Mouse (Mus musculus): ENCODE data around the gene Dnajc7. TPM values are rescaled to one million over a fixed set of nuclear protein-coding genes. Genes with fewer than 3 reads are reported as not detected.

The Dnajc7 gene
- polyA plus RNA-seq, 1 experiment: 113 TPM

GRCm38 (mm10) chr11:100640159-100640906 is 20.4 kb upstream of the Dnajc7 start:
- peaks cover 68% of the 10 kb centered on the region for H3K27me3 ChIP-seq (ENCODE audit: control insufficient read depth, insufficient read depth, insufficient read length)
- H3ac ChIP-seq (ENCODE audit: control insufficient read depth, insufficient read length): no peak overlapping the region
- no peak overlapping the region for H3K4me3 ChIP-seq
- no peak overlapping the region for H3K4me2 ChIP-seq (ENCODE audit: low read depth)
- TF ChIP-seq POLR2A (IDR thresholded peaks at IDR 0.05; ENCODE audit: insufficient read length, low read depth) (no peak), CEBPB (IDR thresholded peaks at IDR 0.05; ENCODE audit: insufficient read depth, poor library complexity, severe bottlenecking) (no peak), MYOD1 (IDR thresholded peaks at IDR 0.05; ENCODE audit: control insufficient read depth in 1 of 3, insufficient read length in 2 of 3, low read depth in 2 of 3) (no peak), REST (IDR thresholded peaks at IDR 0.05; ENCODE audit: insufficient read depth, insufficient read length) (no peak), POLR2AphosphoS2 (IDR thresholded peaks at IDR 0.05; ENCODE audit: insufficient read length, low read depth) (no peak), TCF3 (IDR thresholded peaks at IDR 0.05; ENCODE audit: insufficient read length, low read depth) (no peak), E2F4 (IDR thresholded peaks at IDR 0.05; ENCODE audit: insufficient read depth) (no peak), USF1 (IDR thresholded peaks at IDR 0.05; ENCODE audit: low read depth) (no peak), TCF12 (IDR thresholded peaks at IDR 0.05; ENCODE audit: insufficient read depth, poor library complexity, severe bottlenecking) (no peak), MAX (IDR thresholded peaks at IDR 0.05; ENCODE audit: low read depth) (no peak), MYOG (IDR thresholded peaks at IDR 0.05; ENCODE audit: control insufficient read depth in 1 of 3, insufficient read depth in 1 of 3, insufficient read length in 2 of 3, low read depth in 2 of 3) (no peak), SRF (IDR thresholded peaks at IDR 0.05; ENCODE audit: control insufficient read depth, insufficient read length, low read depth) (no peak)
- no peaks in the 10 kb centered on the region for H3K36me3 ChIP-seq (ENCODE audit: control insufficient read depth, insufficient read depth)
- no peaks in the 10 kb centered on the region for H3K79me2 ChIP-seq (ENCODE audit: control insufficient read depth, insufficient read depth)

- no peaks in the 10 kb centered on the region for H3K79me2 ChIP-seq (ENCODE audit: control insufficient read depth, insufficient read depth)
- H3K36me3 ChIP-seq (ENCODE audit: control insufficient read depth, insufficient read depth): no peaks in the 10 kb centered on the region
- H3K4me2 ChIP-seq (ENCODE audit: low read depth): no peak overlapping the region
- H3K4me3 ChIP-seq: no peak overlapping the region
- peaks cover 39% of the 10 kb centered on the region for H3K27me3 ChIP-seq (ENCODE audit: control insufficient read depth, insufficient read depth, insufficient read length)
- TF ChIP-seq REST (IDR thresholded peaks at IDR 0.05; ENCODE audit: insufficient read depth, insufficient read length) (no peak), SRF (IDR thresholded peaks at IDR 0.05; ENCODE audit: control insufficient read depth, insufficient read length, low read depth) (no peak), USF1 (IDR thresholded peaks at IDR 0.05; ENCODE audit: low read depth) (no peak), CEBPB (IDR thresholded peaks at IDR 0.05; ENCODE audit: insufficient read depth, poor library complexity, severe bottlenecking) (no peak), MAX (IDR thresholded peaks at IDR 0.05; ENCODE audit: low read depth) (no peak), TCF3 (IDR thresholded peaks at IDR 0.05; ENCODE audit: insufficient read length, low read depth) (no peak), MYOG (IDR thresholded peaks at IDR 0.05; ENCODE audit: control insufficient read depth in 1 of 3, insufficient read depth in 1 of 3, insufficient read length in 2 of 3, low read depth in 2 of 3) (no peak)
- no peak overlapping the region for H3ac ChIP-seq (ENCODE audit: control insufficient read depth, insufficient read length)
These were observed 14.6 kb upstream of the Dnajc7 start for GRCm38 (mm10) chr11:100634530-100634929.

GRCm38 (mm10) chr11:100628862-100629352 is 8.9 kb upstream of the Dnajc7 start:
- peaks cover 6% of the 10 kb centered on the region for H3K79me2 ChIP-seq (ENCODE audit: control insufficient read depth, insufficient read depth)
- no peak overlapping the region for H3K4me3 ChIP-seq
- no peak overlapping the region for H3ac ChIP-seq (ENCODE audit: control insufficient read depth, insufficient read length)
- H3K4me2 ChIP-seq (ENCODE audit: low read depth): peak overlapping the region; percentile 37
- peaks cover 14% of the 10 kb centered on the region for H3K36me3 ChIP-seq (ENCODE audit: control insufficient read depth, insufficient read depth)
- peaks cover 5% of the 10 kb centered on the region for H3K27me3 ChIP-seq (ENCODE audit: control insufficient read depth, insufficient read depth, insufficient read length)
- TF ChIP-seq MYOG (IDR thresholded peaks at IDR 0.05; ENCODE audit: control insufficient read depth in 1 of 3, insufficient read depth in 1 of 3, insufficient read length in 2 of 3, low read depth in 2 of 3): peak; percentile 84 to 100 (median 97)
- TF ChIP-seq MYOD1 (IDR thresholded peaks at IDR 0.05; ENCODE audit: control insufficient read depth in 1 of 3, insufficient read length in 2 of 3, low read depth in 2 of 3): peak in 2 of 3 experiments; percentile 96 to 99
- TF ChIP-seq TCF3 (IDR thresholded peaks at IDR 0.05; ENCODE audit: insufficient read length, low read depth): peak; percentile 98
- TF ChIP-seq CEBPB (IDR thresholded peaks at IDR 0.05; ENCODE audit: insufficient read depth, poor library complexity, severe bottlenecking): no peak
- TF ChIP-seq SRF (IDR thresholded peaks at IDR 0.05; ENCODE audit: control insufficient read depth, insufficient read length, low read depth): no peak
- peak; percentile 25 for TF ChIP-seq POLR2A (IDR thresholded peaks at IDR 0.05; ENCODE audit: insufficient read length, low read depth)
- no peak for TF ChIP-seq REST (IDR thresholded peaks at IDR 0.05; ENCODE audit: insufficient read depth, insufficient read length)
- peak; percentile 83 for TF ChIP-seq TCF12 (IDR thresholded peaks at IDR 0.05; ENCODE audit: insufficient read depth, poor library complexity, severe bottlenecking)
- TF ChIP-seq USF1 (IDR thresholded peaks at IDR 0.05; ENCODE audit: low read depth): no peak
- peak; percentile 63 for TF ChIP-seq POLR2AphosphoS2 (IDR thresholded peaks at IDR 0.05; ENCODE audit: insufficient read length, low read depth)
- TF ChIP-seq E2F4 (IDR thresholded peaks at IDR 0.05; ENCODE audit: insufficient read depth): no peak
- TF ChIP-seq MAX (IDR thresholded peaks at IDR 0.05; ENCODE audit: low read depth): no peak

GRCm38 (mm10) chr11:100628056-100628455 is 8.1 kb upstream of the Dnajc7 start:
- H3K27me3 ChIP-seq (ENCODE audit: control insufficient read depth, insufficient read depth, insufficient read length): peaks cover 5% of the 10 kb centered on the region
- peak in 2 of 3 experiments; percentile 34 to 67 for TF ChIP-seq MYOD1 (IDR thresholded peaks at IDR 0.05; ENCODE audit: control insufficient read depth in 1 of 3, insufficient read length in 2 of 3, low read depth in 2 of 3)
- TF ChIP-seq TCF12 (IDR thresholded peaks at IDR 0.05; ENCODE audit: insufficient read depth, poor library complexity, severe bottlenecking): no peak
- peak in 1 of 3 experiments; percentile 38 for TF ChIP-seq MYOG (IDR thresholded peaks at IDR 0.05; ENCODE audit: control insufficient read depth in 1 of 3, insufficient read depth in 1 of 3, insufficient read length in 2 of 3, low read depth in 2 of 3)
- H3K4me2 ChIP-seq (ENCODE audit: low read depth): peak overlapping the region; percentile 37
- peaks cover 14% of the 10 kb centered on the region for H3K36me3 ChIP-seq (ENCODE audit: control insufficient read depth, insufficient read depth)
- H3K4me3 ChIP-seq: no peak overlapping the region
- H3K79me2 ChIP-seq (ENCODE audit: control insufficient read depth, insufficient read depth): peaks cover 6% of the 10 kb centered on the region
- no peak overlapping the region for H3ac ChIP-seq (ENCODE audit: control insufficient read depth, insufficient read length)
